Mouse (Mus musculus) brain, embryonic 14.5 days (tissue): ENCODE data around the gene Tmem206.

Experiments
- CTCF ChIP-seq: fragments of 200-500 bp; IDR thresholded peaks from 2 replicates; pipeline ENCODE4 v1.5.1; 2012; ENCODE audit warnings: inconsistent platforms, mild to moderate bottlenecking, moderate library complexity, borderline replicate concordance; ENCODE audit not compliant: insufficient read depth, insufficient read length; ENCODE audit errors: extremely low read depth
- POLR2A ChIP-seq: fragments of 200-500 bp; IDR thresholded peaks from 2 replicates; pipeline ENCODE4 v1.6.1; 2012; ENCODE audit warnings: mild to moderate bottlenecking, inconsistent platforms, borderline replicate concordance; ENCODE audit not compliant: poor library complexity, insufficient read depth, insufficient read length, severe bottlenecking; ENCODE audit errors: extremely low read depth

DNA sequence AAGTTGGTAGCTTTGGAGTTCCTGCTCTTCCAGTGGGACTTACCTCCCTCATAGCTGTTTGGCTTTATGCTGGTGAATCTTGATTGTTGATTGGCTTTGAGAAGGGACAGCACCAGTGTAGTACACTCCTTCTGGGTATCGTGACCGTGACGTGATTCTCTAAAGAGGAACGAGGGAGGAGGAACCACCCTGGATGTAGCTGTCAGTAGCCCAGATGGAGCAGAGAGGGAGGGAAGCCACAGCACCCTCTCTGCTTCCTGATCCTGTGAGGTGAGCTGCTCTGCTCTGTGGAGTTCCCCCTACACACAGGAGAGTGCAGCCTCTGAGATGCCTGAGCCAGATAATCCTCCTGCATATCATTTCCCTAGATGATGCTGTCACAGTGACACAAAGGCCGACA, 8.8 kb downstream of the Tmem206 start:
- no peak for TF ChIP-seq CTCF
- TF ChIP-seq POLR2A: no peak
